Mouse (Mus musculus): ENCODE measurements around the gene Pla2g2c.

Pla2g2c gene

DNA sequence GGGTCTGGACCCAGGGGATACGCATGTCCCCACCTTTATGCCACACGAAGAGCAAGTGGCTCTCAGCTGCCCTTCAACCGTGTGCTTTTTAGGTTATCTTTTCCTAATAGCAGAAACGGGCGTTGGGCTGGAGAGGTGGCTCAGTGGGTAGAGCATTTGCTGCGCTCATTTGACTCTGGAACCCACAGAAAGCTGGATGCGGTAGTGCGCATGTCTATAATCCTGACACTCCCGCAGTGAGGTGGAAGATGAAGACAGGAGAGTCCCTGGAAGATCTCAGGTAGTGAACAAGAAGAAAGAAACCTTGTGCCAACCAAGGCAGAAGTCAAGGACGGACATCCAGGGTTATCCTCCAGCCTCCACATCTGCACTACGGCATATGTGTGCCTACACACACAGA lies 15.3 kb upstream of the Pla2g2c start:
- DNase-seq (ENCODE audit: low read depth, low spot score): no peak

DNA sequence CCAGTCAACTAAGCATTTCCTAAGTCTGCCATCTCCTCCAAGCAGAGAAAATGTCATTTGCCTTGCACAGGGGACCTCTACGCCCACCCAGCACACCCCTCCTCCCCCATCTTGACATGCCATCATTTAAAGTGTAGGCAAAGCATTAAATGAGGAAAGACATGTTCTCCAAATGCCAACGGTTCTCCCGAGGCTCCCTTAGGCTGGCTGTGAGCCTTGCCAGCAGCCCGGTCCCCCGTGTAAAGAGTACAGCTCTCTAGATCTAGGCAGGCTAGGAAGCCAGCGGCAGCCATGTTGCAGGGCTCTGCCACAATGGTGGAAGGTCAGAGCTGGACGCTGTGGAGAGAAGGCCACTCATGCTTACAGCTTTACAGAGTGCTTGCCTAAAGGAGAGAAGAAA lies 14.6 kb upstream of the Pla2g2c start:
- no peak for DNase-seq (ENCODE audit: low read depth, low spot score)

DNA sequence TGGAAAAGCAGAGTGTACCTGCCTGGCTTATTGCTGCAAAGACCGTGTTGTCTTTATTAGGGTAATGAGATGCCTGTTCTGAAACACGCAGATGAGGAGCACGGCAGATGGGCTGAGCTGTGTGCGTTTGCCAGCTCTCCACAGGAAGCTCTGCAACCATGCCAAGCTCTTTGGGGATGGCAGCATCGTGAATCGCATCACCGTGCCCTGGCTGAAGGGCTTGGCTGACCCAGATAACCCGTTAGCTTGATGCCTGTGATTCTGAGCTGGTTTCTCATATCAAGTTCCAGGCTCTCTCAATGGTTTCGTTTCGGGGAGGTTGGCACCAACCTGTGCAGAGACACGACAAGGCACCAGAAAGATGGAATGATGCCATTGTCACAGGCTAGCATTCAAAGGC lies 14.0 kb upstream of the Pla2g2c start:
- no peak for DNase-seq (ENCODE audit: low read depth, low spot score)

DNA sequence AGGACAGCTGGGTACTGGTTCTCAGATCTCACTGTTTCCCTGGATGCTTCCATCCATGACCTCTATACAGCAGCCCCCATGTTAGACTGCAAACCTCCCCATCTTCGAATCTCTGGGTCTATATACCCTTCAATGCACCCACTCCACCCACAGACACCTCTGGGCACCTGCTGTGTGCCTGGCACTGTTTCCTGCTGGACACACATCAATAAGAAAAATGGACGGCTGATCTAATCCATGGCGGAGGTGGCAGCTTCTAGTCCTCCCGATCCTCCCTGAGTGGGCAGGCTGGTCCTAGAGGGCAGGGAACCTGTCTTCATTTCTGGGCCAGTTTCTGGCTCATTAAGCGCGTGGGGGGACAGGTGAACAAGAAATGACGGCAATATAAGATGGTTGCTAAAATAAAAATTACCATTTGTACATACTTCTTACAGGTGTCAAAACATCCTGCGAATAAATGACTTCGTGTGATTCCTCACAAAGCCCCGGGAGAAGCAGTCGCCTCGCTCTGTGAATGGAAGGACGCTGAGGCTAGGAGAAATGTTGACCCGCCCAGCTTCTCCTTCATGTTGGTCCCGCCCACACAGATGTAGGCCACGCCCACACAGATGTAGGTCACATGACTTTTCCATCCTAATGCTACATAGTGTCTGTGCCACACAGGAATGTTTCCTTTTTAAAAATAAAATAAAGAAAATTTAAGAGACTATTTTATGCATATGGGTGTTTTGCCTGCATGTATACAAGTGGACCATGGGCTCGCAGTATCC lies 13.4 kb upstream of the Pla2g2c start:
- no peak for DNase-seq (ENCODE audit: low read depth, low spot score)

DNA sequence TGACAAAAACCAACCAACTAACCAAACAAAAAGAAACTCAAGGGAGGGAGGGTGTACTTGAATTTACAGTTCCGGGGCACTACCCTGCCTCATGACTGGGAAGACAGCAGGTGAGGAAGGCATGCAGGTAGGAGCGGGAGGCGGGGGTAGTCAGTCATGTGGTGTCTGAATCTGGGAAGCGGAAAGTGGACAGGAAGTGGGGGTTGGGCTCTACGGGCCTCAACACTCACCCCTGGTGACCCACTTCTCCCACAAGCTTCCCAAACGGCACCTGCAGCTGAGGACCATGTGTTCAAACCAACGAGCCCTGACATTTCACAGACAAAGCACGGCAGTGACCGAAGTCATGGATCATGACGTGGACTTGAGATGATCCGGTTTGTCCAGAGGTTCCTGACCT lies 12.5 kb upstream of the Pla2g2c start:
- no peak for DNase-seq (ENCODE audit: low read depth, low spot score)

DNA sequence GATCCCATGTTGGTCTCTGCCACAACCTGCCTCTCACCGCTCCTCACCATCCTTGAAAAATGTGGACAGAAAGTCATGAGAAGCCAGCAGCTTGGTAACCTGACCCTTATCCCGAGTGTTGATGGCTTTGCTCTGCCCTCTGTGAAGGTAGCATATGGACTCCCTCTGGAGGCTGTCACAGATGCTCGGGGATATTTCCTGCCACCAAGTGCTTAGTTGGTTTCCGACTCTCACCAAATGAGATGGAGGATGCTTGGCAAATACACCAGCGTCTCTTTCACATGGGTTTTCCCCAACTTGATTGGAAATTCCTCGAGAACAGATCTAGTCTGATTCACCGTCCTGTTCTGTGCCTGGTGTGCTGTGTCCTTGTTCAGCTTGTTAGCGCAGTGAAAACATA lies 12.0 kb upstream of the Pla2g2c start:
- DNase-seq (ENCODE audit: low read depth, low spot score): no peak

DNA sequence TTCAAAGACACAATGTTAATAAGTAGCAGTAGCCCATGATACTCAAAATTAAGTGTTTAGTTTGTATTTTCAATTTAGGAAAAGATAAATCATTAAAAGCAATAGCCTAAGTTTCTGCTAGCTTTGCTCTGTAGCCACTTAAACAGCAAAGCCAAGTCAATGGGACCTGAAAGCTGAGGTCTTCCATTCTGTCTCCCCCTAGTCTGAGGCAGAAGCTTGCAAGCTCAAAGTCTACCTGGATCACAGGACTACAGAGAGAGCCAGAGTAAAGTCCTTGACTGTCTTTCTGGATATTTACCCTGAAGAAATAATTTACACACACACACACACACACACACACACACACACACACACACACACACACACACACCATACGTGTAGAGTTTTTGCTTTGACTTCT lies 10.4 kb upstream of the Pla2g2c start:
- DNase-seq (ENCODE audit: low read depth, low spot score): no peak

DNA sequence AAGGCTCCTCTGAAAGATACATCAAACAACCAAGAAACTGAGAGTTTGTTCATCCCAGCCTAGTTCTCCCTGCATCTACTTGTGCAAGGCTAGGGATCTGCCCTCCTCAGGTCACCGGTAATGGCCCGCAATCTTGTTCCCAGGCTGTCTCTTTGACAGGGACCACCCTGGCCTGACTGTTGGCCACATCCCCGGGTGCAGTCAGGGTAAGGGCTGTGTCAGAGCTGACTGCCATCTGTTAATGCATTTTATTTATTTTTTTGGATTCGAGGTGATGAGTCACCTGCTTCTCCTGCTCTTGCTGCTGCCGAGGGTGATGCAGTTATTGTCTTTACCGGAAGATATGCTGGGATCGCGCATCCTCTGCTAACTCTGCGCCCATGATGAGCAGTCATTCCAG lies 7.9 kb upstream of the Pla2g2c start:
- DNase-seq (ENCODE audit: low read depth, low spot score): no peak

DNA sequence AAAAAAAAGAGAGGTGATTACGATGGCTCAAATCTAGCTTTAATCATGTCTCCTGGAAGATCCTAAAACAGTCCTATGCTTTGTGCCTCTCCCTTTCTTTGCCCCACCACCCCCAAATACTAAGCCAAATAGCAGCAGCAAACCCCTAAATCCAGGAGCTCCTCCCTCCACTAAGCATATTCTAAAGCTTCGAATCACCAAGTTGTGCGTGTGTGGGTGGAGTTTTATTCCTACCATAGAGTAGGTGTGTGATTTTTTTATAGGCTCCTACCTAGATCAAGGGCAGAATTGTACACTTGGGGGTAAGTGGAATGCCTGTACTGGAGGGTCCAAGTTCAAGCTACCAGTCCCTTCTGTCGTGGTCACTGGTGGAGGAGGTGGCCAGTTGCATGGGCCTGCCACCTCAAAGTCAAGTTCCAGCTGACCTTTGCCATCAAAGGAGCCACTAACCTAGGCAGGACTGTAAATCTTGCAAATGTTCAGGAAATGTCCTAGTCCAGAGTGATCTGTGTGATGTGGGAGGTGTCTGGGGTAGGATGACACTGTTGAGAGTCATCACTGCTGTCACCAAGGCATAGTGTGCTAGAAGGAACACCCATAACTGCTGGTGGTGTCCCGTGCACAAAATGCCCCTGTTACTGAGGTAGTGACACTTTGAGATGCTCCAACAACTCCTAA lies 5.9 kb upstream of the Pla2g2c start:
- no peak for DNase-seq (ENCODE audit: low read depth, low spot score)

DNA sequence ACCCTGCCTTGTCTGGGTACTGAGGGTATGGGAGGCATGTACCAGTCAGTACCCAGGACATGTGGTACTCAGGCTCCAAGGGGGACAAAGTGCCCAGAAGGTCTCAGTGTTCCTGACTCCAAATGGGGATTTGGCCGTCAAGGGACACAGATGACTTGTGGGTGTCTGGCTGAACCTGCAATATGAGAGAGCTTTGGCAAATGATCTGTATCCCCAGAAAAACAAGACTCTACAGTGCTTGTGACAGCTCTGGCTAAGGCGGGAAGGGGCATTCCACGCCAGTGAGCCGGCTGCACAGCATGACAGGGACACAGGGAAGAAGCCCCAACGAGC lies 5.4 kb upstream of the Pla2g2c start:
- DNase-seq (ENCODE audit: low read depth, low spot score): no peak

DNA sequence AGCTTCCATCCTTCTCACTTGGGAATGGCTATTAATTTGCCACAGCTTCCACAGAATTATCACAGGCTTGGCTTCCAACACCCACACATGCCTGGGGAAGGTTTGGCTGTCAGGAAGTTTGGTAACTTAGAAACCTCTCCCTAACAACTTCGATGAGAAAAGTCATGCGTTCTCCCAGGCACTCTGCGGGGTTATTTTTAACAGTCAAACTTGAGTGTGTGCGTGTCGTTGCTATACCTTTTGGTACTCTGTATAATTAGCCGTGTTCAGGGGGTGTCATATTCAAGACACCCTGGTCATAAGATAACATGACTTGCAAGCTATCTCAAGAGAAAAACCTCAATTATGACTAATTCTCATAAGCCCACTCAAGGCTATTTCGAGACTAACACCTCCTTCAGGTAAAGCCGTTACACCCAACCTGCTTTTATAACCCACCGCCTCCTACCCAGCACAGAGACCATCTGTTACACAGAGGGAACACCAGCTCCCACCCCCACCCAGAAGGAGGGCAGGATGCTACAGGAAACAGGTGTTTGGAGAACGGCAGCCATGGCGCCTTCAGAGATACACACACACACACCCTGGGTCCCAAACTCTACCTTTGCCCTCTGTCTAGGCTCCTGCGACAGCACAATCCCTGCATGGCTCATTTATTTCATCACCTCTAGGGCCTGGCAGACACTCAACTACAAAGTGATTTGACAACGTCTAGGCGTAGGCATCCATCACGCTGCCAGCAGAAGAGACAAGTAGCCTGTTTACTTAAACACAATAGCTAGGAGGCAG lies 905 bp upstream of the Pla2g2c start:
- no peak for DNase-seq (ENCODE audit: low read depth, low spot score)

DNA sequence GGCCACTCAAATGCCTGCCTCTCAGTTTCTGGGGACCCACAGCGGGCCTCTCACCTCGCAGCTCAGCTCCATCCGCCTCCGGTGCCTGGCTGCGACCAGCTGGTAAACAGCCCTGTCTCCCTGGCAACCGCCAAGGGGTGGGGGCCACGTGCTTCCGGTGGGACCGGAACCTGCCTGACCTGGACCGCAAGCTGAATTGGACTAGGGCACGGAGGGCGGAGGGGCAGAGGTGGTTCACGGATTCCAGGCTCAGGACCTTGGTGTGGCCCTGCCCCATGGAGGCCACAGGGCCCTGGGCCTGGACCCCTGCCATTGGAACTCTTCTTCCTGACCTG lies 502 bp downstream of the Pla2g2c start:
- DNase-seq (ENCODE audit: low read depth, low spot score): peak; percentile 55

DNA sequence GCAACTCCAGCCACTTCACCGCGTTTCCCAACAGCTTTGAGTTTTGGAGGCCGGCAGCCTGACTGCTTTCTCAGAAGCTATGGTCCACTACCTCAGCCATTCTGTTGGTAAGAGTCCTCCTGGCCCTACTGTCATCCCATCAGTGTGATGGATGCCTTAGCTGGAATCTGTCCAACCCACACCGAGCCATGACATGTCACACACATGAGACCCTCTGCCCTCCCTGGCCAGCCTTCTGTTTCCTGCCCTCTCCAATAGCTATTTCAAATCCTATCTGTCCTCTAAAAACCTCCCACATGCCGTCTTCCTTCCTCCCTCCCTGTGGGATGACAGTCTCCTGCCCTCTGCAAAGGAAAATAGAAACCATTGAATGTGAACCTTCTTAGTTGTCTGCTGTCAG lies 1.2 kb downstream of the Pla2g2c start:
- DNase-seq (ENCODE audit: low read depth, low spot score): no peak

DNA sequence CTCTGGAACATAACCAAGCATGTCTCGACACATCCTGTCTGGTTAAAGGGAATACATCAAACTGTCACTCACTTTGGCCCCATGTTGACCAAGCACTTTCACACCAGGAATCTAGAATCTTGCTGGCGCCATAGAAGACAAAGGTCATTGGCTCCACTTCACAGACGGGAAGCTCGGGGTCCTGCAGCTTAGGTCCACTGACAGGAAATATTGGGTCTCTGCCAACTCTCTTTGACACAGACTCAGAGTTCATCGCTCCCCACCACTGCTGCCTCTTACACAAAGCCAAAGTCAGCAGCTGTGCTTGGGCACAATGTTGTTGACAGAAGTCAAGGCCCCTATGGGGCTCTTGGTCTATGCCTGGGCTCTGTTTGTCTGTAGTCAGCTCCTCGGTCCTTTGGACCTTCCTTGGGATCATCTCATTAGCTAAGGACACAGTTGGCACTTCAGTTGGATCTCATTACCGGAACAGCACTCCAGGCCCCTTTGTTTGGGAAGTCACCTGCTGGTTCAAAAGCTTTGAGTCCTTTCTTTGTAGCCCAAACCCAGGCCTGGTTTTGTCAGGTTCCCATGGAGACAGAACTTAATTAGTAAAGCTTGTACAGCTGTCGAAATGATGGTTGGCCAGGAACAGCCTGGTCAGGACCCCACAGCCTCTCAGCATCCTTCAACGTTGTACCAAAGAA lies 4.6 kb downstream of the Pla2g2c start:
- DNase-seq (ENCODE audit: low read depth, low spot score): no peak

DNA sequence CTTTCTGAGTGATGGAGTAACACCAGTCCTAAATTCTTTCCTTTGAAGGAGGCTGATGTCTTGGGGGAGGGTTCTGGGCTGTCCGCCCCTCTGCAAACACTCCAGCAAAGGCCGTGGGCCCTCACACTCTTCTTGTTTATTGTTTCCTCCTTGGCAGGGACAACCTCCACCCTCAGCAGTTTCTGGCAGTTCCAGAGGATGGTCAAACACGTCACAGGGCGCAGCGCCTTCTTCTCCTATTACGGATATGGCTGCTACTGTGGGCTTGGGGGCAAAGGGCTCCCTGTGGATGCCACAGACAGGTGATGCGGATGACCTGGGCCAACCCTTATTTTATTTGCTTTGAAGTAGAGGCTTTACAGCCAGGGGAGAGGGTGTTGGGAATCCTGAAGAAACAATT lies 9.5 kb downstream of the Pla2g2c start:
- DNase-seq (ENCODE audit: low read depth, low spot score): no peak

DNA sequence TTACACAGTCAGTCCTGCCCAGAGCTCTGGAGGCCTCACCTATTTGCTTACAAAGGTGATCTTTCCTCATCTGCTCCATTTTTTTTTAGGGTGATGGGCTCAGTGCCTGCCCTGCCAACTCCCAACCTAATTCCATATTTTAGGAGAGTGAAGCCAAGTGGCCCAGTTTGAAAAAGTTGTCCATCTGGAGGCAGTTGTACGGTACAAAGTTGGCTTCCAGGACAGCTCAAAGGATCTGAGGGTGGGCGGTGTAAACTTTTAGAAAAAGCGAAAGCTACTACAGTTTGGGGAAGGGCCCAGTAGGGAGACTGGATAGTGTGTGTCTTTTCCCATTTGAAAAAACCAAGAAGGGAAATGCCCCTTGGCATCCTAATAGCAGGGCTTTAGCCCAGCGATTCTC lies 10.3 kb downstream of the Pla2g2c start:
- no peak for DNase-seq (ENCODE audit: low read depth, low spot score)

DNA sequence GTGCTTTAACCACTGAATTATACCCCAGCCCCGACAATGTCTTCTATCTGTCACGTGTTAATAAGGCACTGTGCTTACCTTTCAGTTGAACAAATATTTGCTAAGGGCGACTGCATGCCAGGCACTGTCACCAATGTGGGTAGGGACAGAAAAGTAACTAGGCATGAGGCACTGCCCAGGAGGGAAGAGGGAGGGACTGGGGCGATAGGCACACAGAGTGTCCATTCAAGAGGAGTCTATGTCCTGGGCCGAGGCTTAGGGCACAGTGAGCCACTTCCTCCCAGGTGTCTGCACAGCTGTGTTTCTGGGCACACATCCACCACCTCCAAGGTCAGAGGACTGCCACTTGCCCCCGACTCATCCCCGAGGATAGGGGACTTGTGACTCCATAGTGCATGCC lies 12.4 kb downstream of the Pla2g2c start, which contains the start of gene Ubxn10:
Gene Ubxn10 (minus strand): TSS at position 137 of the 400 bp plus-strand sequence.
- DNase-seq (ENCODE audit: low read depth, low spot score): no peak

DNA sequence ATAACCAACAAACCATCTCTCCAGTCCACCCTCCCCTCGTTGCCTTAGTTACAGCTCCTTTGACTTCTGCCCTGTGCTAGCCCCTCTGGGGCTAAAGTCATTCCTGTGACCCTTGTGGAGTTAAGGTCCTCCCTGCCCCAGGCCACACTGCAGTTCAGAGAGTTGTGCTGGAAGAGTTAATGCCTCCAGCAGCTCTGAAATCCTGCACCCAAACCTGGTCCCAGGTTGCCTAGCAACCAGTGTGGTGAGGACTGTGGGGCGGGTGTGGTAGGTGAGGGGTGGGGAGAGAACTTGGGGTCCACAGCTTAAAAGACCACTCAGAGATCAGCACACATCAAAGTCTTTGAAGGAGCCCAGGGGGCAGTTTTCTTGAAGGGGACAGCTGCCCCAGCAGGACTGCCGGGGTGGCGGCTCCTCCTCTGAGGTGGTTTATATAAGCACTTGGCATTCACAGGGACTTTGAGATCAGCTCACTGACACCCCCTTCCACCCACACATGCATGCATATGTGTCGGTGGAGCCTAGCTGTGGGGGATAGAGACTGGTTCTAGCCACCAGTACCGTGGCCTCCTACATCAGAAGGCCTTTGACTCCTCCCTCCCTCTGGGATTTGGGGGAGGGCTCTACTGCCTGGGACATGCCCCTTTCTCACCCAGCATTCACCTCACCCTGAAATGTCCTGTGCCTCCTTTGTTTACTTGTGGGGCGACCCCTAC lies 14.7 kb downstream of the Pla2g2c start:
- no peak for DNase-seq (ENCODE audit: low read depth, low spot score)

DNA sequence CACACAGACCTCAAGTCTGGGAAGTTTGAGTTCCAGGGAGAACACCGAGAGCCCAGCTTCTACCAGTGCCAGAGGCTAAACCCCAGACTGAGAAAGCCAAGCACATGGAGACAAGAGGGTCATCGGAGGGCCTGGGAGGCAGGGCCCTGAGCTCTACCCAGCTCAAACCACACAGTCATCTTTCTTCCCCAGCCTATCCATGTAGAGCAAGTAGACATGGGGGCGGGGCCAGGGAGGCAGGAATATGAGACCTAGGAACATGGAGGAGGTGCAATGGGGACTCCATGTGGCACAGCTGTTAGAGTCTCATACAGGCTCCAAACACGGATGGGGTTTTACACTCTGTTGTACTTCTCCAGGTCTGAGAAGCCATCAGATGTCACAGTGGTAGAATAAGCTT lies 21.3 kb downstream of the Pla2g2c start:
- no peak for DNase-seq (ENCODE audit: low read depth, low spot score)

DNA sequence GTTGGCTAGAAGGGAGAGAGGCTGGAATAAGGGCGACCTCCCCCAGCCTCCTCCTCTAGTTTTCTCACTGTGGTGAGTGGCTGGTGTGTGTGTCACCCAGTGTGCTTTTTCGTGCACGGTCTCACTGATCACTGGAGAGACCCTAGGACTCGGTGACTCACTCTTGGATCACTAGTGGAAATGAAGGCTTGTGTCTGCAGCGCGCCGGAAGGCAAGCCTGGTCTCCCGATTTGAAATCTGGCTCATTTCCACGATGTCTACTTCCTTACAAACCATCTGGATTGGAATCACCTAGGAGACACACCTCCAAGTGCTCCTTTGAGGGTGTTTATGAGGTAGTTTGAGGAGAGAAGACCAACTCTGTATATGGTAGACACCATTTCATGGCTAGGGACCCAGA lies 22.3 kb downstream of the Pla2g2c start:
- DNase-seq (ENCODE audit: low read depth, low spot score): no peak

DNA sequence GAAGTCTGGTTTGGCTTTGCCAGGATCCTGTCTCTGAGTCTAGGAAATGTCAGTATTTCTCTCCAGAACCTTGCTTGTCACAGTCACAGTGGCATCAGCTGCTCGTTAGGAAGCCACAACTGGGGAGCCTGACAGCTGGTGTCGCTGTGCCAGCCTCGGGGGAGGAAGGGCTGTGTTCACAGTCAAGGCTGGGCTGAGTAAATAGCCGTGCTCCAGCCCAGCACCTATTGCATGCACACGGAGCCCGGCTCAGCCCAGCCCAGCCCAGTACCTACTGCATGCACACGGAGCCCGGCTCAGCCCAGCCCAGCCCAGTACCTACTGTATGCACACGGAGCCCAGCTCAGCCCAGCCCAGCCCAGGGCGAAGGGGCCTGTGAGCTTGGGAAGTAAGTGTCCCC lies 23.3 kb downstream of the Pla2g2c start:
- DNase-seq (ENCODE audit: low read depth, low spot score): no peak

Measured in CD4-positive, CD25-positive, alpha-beta regulatory T cell, adult 2 months (primary cell).